Mouse (Mus musculus) embryonic fibroblast, embryonic 13.5 days (primary cell): Measurements from ENCODE around the gene Tnni1.

ENCODE experiments used
- CTCF ChIP-seq: IDR thresholded peaks from 2 replicates; pipeline ENCODE4 v1.5.1; 2011; ENCODE audit warnings: mild to moderate bottlenecking, control low read depth, low read length, moderate library complexity, borderline replicate concordance; ENCODE audit not compliant: insufficient read depth
- POLR2A ChIP-seq: IDR thresholded peaks from 2 replicates; pipeline ENCODE4 v1.6.1; 2011; ENCODE audit warnings: low read depth, mild to moderate bottlenecking, control low read depth, low read length, moderate library complexity

GRCm38 (mm10) chr1:135766592-135767306 is 12.5 kb upstream of the Tnni1 start:
- TF ChIP-seq CTCF: no peak
- peak; percentile 15; the same call in 1 of the 2 replicates for TF ChIP-seq POLR2A
